Mouse (Mus musculus) intestine, postnatal 0 days (tissue): ENCODE results near the gene Tstd2. TPM values are rescaled to one million over a fixed set of nuclear protein-coding genes. Genes with fewer than 3 reads are reported as not detected.

Experiments used
- ATAC-seq: fragments of 200-750 bp; cut with Nextera tagmentation; 2 replicates; pipeline ENCODE4 v1.8.0; 2017; ENCODE audit warnings: mild to moderate bottlenecking, moderate TSS enrichment, moderate library complexity
- H3K27ac ChIP-seq: fragments of 300-500 bp; sonication (generic); 2 replicates; pipeline ENCODE4 v1.5.1; 2014; ENCODE audit warnings: mild to moderate bottlenecking, low read depth, low read length, moderate library complexity
- H3K27me3 ChIP-seq: fragments of 300-500 bp; sonication (generic); replicated peaks from 2 replicates; pipeline ENCODE4 v1.6.1; 2014; ENCODE audit warnings: low read length, mixed read lengths; ENCODE audit not compliant: control insufficient read depth, insufficient read depth
- H3K36me3 ChIP-seq: fragments of 300-500 bp; sonication (generic); 2 replicates; pipeline ENCODE4 v1.6.1; 2014; ENCODE audit warnings: mild to moderate bottlenecking, moderate library complexity; ENCODE audit not compliant: control insufficient read depth, insufficient read depth
- H3K4me1 ChIP-seq: fragments of 300-500 bp; sonication (generic); replicated peaks from 2 replicates; pipeline ENCODE4 v1.6.1; 2014; ENCODE audit warnings: antibody characterized with exemption, low read length, mixed read lengths; ENCODE audit not compliant: control insufficient read depth, insufficient read depth
- H3K4me2 ChIP-seq: fragments of 300-500 bp; sonication (generic); replicated peaks from 2 replicates; pipeline ENCODE4 v1.6.1; 2014; ENCODE audit warnings: low read depth, mild to moderate bottlenecking, moderate library complexity
- H3K4me3 ChIP-seq: fragments of 300-500 bp; sonication (generic); 2 replicates; pipeline ENCODE4 v1.5.1; 2014; ENCODE audit warnings: low read depth, low read length
- H3K9ac ChIP-seq: fragments of 300-500 bp; sonication (generic); 2 replicates; pipeline ENCODE4 v1.6.1; 2014; ENCODE audit warnings: mild to moderate bottlenecking, low read depth, low read length
- H3K9me3 ChIP-seq: fragments of 300-500 bp; sonication (generic); 2 replicates; pipeline ENCODE4 v1.6.1; 2016; ENCODE audit warnings: mixed run types; ENCODE audit not compliant: control insufficient read depth
- CTCF ChIP-seq: sonication (generic); IDR thresholded peaks from 2 replicates; pipeline ENCODE4 v1.5.1; 2016; ENCODE audit warnings: low read depth, mild to moderate bottlenecking, control low read depth, antibody characterized with exemption, moderate library complexity
- WGBS: fragments of 180-500 bp; shearing (Covaris S2); extraction: QIAGEN DNeasy Blood & Tissue Kit; methylation state at CpG from one replicate; pipeline ENCODE4 v1.1.7; 2014; 5-methylcytosine and 5-hydroxymethylcytosine counted together
- polyA plus RNA-seq: library from polyadenylated mRNA; unstranded; fragments of >200 nt; fragmentation: Nextera tagmentation; extraction: Ambion mirVana; gene quantifications from 2 replicates; pipeline ENCODE4 v1.2.1, GENCODE M21; 2015

The Tstd2 gene
- polyA plus RNA-seq, 1 experiment from 2014 or later, result 10.4 TPM

- ATAC-seq, result no peak
- no peaks in the 10 kb centered on the region for H3K9me3 ChIP-seq
- no peak overlapping the region for H3K27ac ChIP-seq
- H3K27me3 ChIP-seq, result no peaks in the 10 kb centered on the region
- no peaks in the 10 kb centered on the region for H3K36me3 ChIP-seq
- no peak overlapping the region for H3K4me2 ChIP-seq
- no peak overlapping the region for H3K4me3 ChIP-seq
- no peak for TF ChIP-seq CTCF
- no peak overlapping the region for H3K9ac ChIP-seq
- WGBS, result 76% methylated on average over 5 of the region's 5 CpGs
- no peaks in the 10 kb centered on the region for H3K4me1 ChIP-seq
Measured at GRCm38 (mm10) chr4:46092429-46093076, 45.9 kb downstream of the Tstd2 start.

GRCm38 (mm10) chr4:46089524-46090125, 48.9 kb downstream of the Tstd2 start:
- Histone ChIP-seq H3K9me3 (no peaks in the 10 kb centered on the region), H3K4me3 (no peak overlapping the region), H3K27me3 (no peaks in the 10 kb centered on the region), H3K27ac (no peak overlapping the region), H3K4me2 (no peak overlapping the region), H3K4me1 (no peaks in the 10 kb centered on the region), H3K9ac (no peak overlapping the region), H3K36me3 (no peaks in the 10 kb centered on the region)
- TF ChIP-seq CTCF, result no peak
- WGBS, result 89% methylated on average over 14 of the region's 14 CpGs
- ATAC-seq, result no peak

- ATAC-seq, result no peak
Measured at GRCm38 (mm10) chr4:46087852-46088251, 50.6 kb downstream of the Tstd2 start.

GRCm38 (mm10) chr4:46087427-46087771, 51.1 kb downstream of the Tstd2 start:
- H3K27ac ChIP-seq, result no peak overlapping the region
- no peak overlapping the region for H3K4me3 ChIP-seq
- H3K4me1 ChIP-seq, result no peaks in the 10 kb centered on the region
- H3K27me3 ChIP-seq, result no peaks in the 10 kb centered on the region
- H3K36me3 ChIP-seq, result no peaks in the 10 kb centered on the region
- no peak overlapping the region for H3K4me2 ChIP-seq
- no peak for ATAC-seq
- H3K9ac ChIP-seq, result no peak overlapping the region
- no peak for TF ChIP-seq CTCF
- WGBS, result 74% methylated on average over 7 of the region's 7 CpGs
- no peaks in the 10 kb centered on the region for H3K9me3 ChIP-seq

More at GRCm38 (mm10) chr4:46087852-46088251, 50.6 kb downstream of the Tstd2 start:
- WGBS, result 22% methylated on average over 5 of the region's 5 CpGs
- no peak for TF ChIP-seq CTCF
- H3K9ac ChIP-seq, result no peak overlapping the region
- no peak overlapping the region for H3K27ac ChIP-seq
- H3K9me3 ChIP-seq, result no peaks in the 10 kb centered on the region
- H3K4me2 ChIP-seq, result no peak overlapping the region
- H3K36me3 ChIP-seq, result no peaks in the 10 kb centered on the region
- no peak overlapping the region for H3K4me3 ChIP-seq
- H3K4me1 ChIP-seq, result no peaks in the 10 kb centered on the region
- H3K27me3 ChIP-seq, result no peaks in the 10 kb centered on the region

GRCm38 (mm10) chr4:46086718-46087426, 51.6 kb downstream of the Tstd2 start:
- ATAC-seq, result no peak
- Histone ChIP-seq H3K4me2 (no peak overlapping the region), H3K4me3 (no peak overlapping the region), H3K27ac (no peak overlapping the region), H3K36me3 (no peaks in the 10 kb centered on the region), H3K4me1 (no peaks in the 10 kb centered on the region), H3K27me3 (no peaks in the 10 kb centered on the region), H3K9ac (no peak overlapping the region), H3K9me3 (no peaks in the 10 kb centered on the region)
- 70% methylated on average over 18 of the region's 18 CpGs for WGBS
- no peak for TF ChIP-seq CTCF

- H3K4me3 ChIP-seq, result no peak overlapping the region
- H3K4me1 ChIP-seq, result no peaks in the 10 kb centered on the region
- no peaks in the 10 kb centered on the region for H3K27me3 ChIP-seq
- no peaks in the 10 kb centered on the region for H3K36me3 ChIP-seq
- H3K27ac ChIP-seq, result no peak overlapping the region; the same call in 1 of the 2 replicates
- ATAC-seq, result no peak
- H3K9ac ChIP-seq, result no peak overlapping the region
- no peaks in the 10 kb centered on the region for H3K9me3 ChIP-seq
- no peak for TF ChIP-seq CTCF
- 67% methylated on average over 9 of the region's 9 CpGs for WGBS
- no peak overlapping the region for H3K4me2 ChIP-seq
Measured at GRCm38 (mm10) chr4:46085223-46085811, 53.2 kb downstream of the Tstd2 start.
